In the genomic region with DNA sequence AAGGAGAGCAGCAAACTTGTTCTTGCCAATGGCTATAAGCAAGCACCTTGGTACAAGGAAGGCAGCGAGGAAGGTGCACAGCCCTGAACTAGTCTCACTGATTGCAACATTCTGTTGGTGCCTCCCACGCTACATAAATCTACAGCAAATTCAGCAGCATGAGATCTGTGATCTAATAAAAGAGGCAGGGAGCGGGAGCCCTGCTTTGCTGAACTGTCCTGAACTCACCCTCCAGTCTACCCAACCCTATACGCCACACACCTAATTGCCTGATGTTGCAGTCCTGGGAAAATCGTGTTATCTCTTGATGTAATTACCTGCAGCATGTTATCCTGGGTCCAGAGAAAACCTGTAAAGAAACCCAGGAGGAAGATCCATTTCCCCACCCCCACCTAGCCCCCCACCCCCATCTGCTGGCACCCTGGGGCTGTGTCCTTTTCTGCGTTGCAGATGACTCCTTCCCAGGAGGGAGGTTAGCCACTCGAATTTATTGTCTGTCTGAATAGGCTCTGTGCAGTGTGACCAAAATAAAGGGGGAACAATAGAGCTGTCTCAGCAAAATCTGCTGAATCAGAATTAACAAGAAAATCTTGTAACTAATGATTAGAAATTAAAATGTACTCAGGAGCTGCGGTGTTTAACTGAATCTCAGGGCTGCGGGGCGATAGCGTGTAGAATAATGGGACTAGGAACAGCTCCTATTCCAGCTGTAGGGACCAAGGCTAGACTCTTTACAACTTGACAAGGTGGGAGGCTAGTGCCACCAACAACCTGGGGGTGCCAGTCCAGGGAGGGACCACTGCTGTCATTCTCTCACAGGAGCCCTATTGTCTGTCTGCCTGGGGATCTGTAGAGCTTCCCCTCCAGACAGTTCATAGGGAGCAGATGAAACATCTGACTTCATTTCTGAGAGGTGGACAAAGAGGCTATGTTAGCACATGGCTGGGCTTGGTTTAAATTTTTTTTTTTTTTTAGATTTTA, we compare ENCODE assay signal across 15 mouse cellular contexts.
A peak's percentile ranks its signal among the peaks of the same experiment; 100 is the strongest.
DNase-seq lines count a peak whose midpoint lies in the region; ATAC-seq and TF ChIP-seq lines count a peak whose summit lies in the region.
"Had no signal": no experiment of that assay in that cellular context is flagged by ENCODE, and none has a peak within 500 bp of the region (broad histone marks: within the 10 kb centered on the region; RNA-seq: fewer than 3 reads in every experiment).

No protein-coding gene starts in this region.

- H3K4me3 ChIP-seq in ES-E14 (ENCODE audit: insufficient read depth in 1 of 2, low read depth in 1 of 2, low read length in 2 of 2, poor library complexity in 1 of 2, severe bottlenecking in 1 of 2), result no peak overlapping the region
- no peak overlapping the region for H3K4me3 ChIP-seq in hindbrain, embryonic 12.5 days
- no peak overlapping the region for H3K4me3 ChIP-seq in midbrain, embryonic 16.5 days (ENCODE audit: low read depth, low read length)
- no peak overlapping the region for H3K4me3 ChIP-seq in heart, embryonic 12.5 days
- H3K4me3 ChIP-seq: embryonic facial prominence, embryonic 15.5 days; megakaryocyte, embryonic 14.5 days had no signal

- no peak overlapping the region for H3K9ac ChIP-seq in ES-E14 (ENCODE audit: insufficient read depth, low read depth, low read length, poor library complexity, severe bottlenecking)
- H3K9ac ChIP-seq in hindbrain, embryonic 12.5 days, result no peak overlapping the region
- peak overlapping the region; percentile 14; the same call in 1 of the 2 replicates for H3K9ac ChIP-seq in midbrain, embryonic 16.5 days (ENCODE audit: low read depth, low read length)
- no peak overlapping the region for H3K9ac ChIP-seq in heart, embryonic 12.5 days
- H3K9ac ChIP-seq: embryonic facial prominence, embryonic 15.5 days had no signal

- no peaks in the 10 kb centered on the region for H3K4me1 ChIP-seq in ES-E14 (ENCODE audit: control insufficient read depth in 2 of 2, insufficient read depth in 2 of 2, low read length in 2 of 2, poor library complexity in 1 of 2)
- peaks cover 16% of the 10 kb centered on the region for H3K4me1 ChIP-seq in hindbrain, embryonic 12.5 days
- peaks cover 12% of the 10 kb centered on the region for H3K4me1 ChIP-seq in midbrain, embryonic 16.5 days (ENCODE audit: control insufficient read depth, insufficient read depth, low read length)
- no peaks in the 10 kb centered on the region for H3K4me1 ChIP-seq in heart, embryonic 12.5 days (replicated peaks)
- H3K4me1 ChIP-seq: embryonic facial prominence, embryonic 15.5 days; megakaryocyte, embryonic 14.5 days had no signal

- H3K27ac ChIP-seq in ES-E14 (ENCODE audit: insufficient read depth, low read depth, low read length, poor library complexity, severe bottlenecking), result no peak overlapping the region
- H3K27ac ChIP-seq in hindbrain, embryonic 12.5 days, result peak overlapping the region; percentile 62
- H3K27ac ChIP-seq in midbrain, embryonic 16.5 days (ENCODE audit: low read length), result peak overlapping the region; percentile 55; the same call in 1 of the 2 replicates
- no peak overlapping the region for H3K27ac ChIP-seq in heart, embryonic 12.5 days (ENCODE audit: poor library complexity, severe bottlenecking)
- H3K27ac ChIP-seq: embryonic facial prominence, embryonic 15.5 days had no signal

- H3K27me3 ChIP-seq in hindbrain, embryonic 12.5 days, result no peaks in the 10 kb centered on the region
- H3K27me3 ChIP-seq in midbrain, embryonic 16.5 days (ENCODE audit: control insufficient read depth, insufficient read depth, low read depth, low read length), result no peaks in the 10 kb centered on the region
- no peaks in the 10 kb centered on the region for H3K27me3 ChIP-seq in heart, embryonic 12.5 days (replicated peaks)
- H3K27me3 ChIP-seq: embryonic facial prominence, embryonic 15.5 days; megakaryocyte, embryonic 14.5 days had no signal

- 28% methylated on average over 11 of the region's 11 CpGs for WGBS in hindbrain, embryonic 12.5 days
- WGBS in midbrain, embryonic 16.5 days, result 19% methylated on average over 11 of the region's 11 CpGs
- WGBS in heart, embryonic 12.5 days, result 62% methylated on average over 11 of the region's 11 CpGs

- H3K4me2 ChIP-seq in hindbrain, embryonic 12.5 days (replicated peaks), result peak overlapping the region; percentile 13; the same call in 1 of the 2 replicates
- H3K4me2 ChIP-seq in midbrain, embryonic 16.5 days (ENCODE audit: low read length), result peak overlapping the region; percentile 12; the same call in 1 of the 2 replicates
- H3K4me2 ChIP-seq in heart, embryonic 12.5 days, result no peak overlapping the region
- H3K4me2 ChIP-seq: embryonic facial prominence, embryonic 15.5 days had no signal

- no peaks in the 10 kb centered on the region for H3K9me3 ChIP-seq in ES-E14 (ENCODE audit: control insufficient read depth, insufficient read depth, low read depth, low read length)
- H3K9me3 ChIP-seq in hindbrain, embryonic 12.5 days (replicated peaks), result no peaks in the 10 kb centered on the region
- H3K9me3 ChIP-seq in midbrain, embryonic 16.5 days (replicated peaks; ENCODE audit: control insufficient read depth, low read length, poor library complexity, severe bottlenecking), result no peaks in the 10 kb centered on the region
- no peaks in the 10 kb centered on the region for H3K9me3 ChIP-seq in heart, embryonic 12.5 days (replicated peaks)
- H3K9me3 ChIP-seq: embryonic facial prominence, embryonic 15.5 days; megakaryocyte, embryonic 14.5 days had no signal

- peak; percentile 86 for ATAC-seq in hindbrain, embryonic 12.5 days (ENCODE audit: low FRiP score)
- ATAC-seq in midbrain, embryonic 16.5 days, result peak; percentile 69; the same call in 1 of the 2 replicates
- no peak for ATAC-seq in heart, embryonic 12.5 days (ENCODE audit: insufficient number of reproducible peaks, low FRiP score)
- ATAC-seq: activated CD4-positive, CD25-positive, alpha-beta regulatory T cell, adult 4 months had no signal

- in situ Hi-C loops in ES-E14 (cut with MboI; ENCODE audit: low sequenced_read_pairs in 2 of 2, unreplicated experiment in 2 of 2), result no loop called here

- no peaks in the 10 kb centered on the region for H3K36me3 ChIP-seq in ES-E14 (ENCODE audit: control insufficient read depth, insufficient read depth, low read length, poor library complexity, severe bottlenecking)
- H3K36me3 ChIP-seq in hindbrain, embryonic 12.5 days, result no peaks in the 10 kb centered on the region
- no peaks in the 10 kb centered on the region for H3K36me3 ChIP-seq in midbrain, embryonic 16.5 days (ENCODE audit: control insufficient read depth, insufficient read depth, low read length)
- no peaks in the 10 kb centered on the region for H3K36me3 ChIP-seq in heart, embryonic 12.5 days
- H3K36me3 ChIP-seq: embryonic facial prominence, embryonic 15.5 days; G1E had no signal

- DNase-seq in embryo, embryonic 11 days, result peak; percentile 10
- DNase-seq in embryo, embryonic 9.5 days (ENCODE audit: extremely low spot score), result no peak
- no peak for DNase-seq in ES-E14 (ENCODE audit: low read depth, low spot score)
- DNase-seq in urinary bladder, postnatal 14 days (ENCODE audit: low spot score), result no peak
- no peak for DNase-seq in Muller cell, postnatal 12 days (ENCODE audit: inconsistent ontology term)
- DNase-seq: cerebellum, postnatal 25 days; gastrocnemius, postnatal 25 days; lung, adult 2 months had no signal

TF ChIP-seq in ES-E14, 5 proteins besides CTCF, POLR2A, EP300 and RAD21:
- no peak for TF ChIP-seq ZC3H11A (IDR thresholded peaks at IDR 0.05; ENCODE audit: borderline replicate concordance, low read depth, low read length)
- TF ChIP-seq MAFK (IDR thresholded peaks at IDR 0.05; ENCODE audit: insufficient read depth, low read depth, low read length), result 0 out of 2 replicates have a peak, but pooled peaks have one; percentile 29

Comparison
In these comparisons a context has a peak if more than half of its experiments do, and no peak if none do; other contexts are left out.
1. H3K27ac ChIP-seq: peak in hindbrain, embryonic 12.5 days (single experiment) and midbrain, embryonic 16.5 days (single experiment); none in ES-E14 (single experiment) and heart, embryonic 12.5 days (single experiment).